Mouse (Mus musculus) olfactory bulb, adult 2 months (tissue): ENCODE results near the gene Vps54. TPM values are rescaled to one million over a fixed set of nuclear protein-coding genes. Genes with fewer than 3 reads are reported as not detected.

Experiments
- H3K27ac ChIP-seq: fragments of 200-500 bp; 2 replicates; pipeline ENCODE4 v1.5.1; 2012; ENCODE audit warnings: low read depth, low read length; ENCODE audit not compliant: insufficient read depth
- H3K4me1 ChIP-seq: fragments of 200-500 bp; 2 replicates; pipeline ENCODE4 v1.6.1; 2012; ENCODE audit warnings: low read length; ENCODE audit not compliant: control insufficient read depth, insufficient read depth
- H3K4me3 ChIP-seq: fragments of 200-500 bp; 2 replicates; pipeline ENCODE4 v1.5.1; 2012; ENCODE audit warnings: mild to moderate bottlenecking, low read depth, low read length, moderate library complexity; ENCODE audit not compliant: insufficient read depth
- CTCF ChIP-seq: fragments of 200-500 bp; IDR thresholded peaks from 2 replicates; pipeline ENCODE4 v1.5.1; 2012; ENCODE audit warnings: low read depth, mild to moderate bottlenecking, low read length, moderate library complexity; ENCODE audit not compliant: insufficient read depth
- POLR2A ChIP-seq: fragments of 200-500 bp; IDR thresholded peaks from 2 replicates; pipeline ENCODE4 v1.6.1; 2012; ENCODE audit warnings: mild to moderate bottlenecking, low read depth, low read length, moderate library complexity; ENCODE audit not compliant: insufficient read depth
- WGBS: fragments of 180-500 bp; shearing (Covaris S2); methylation state at CpG from one replicate; pipeline ENCODE4 v1.1.7; 2018; 5-methylcytosine and 5-hydroxymethylcytosine counted together
- polyA plus RNA-seq: library from polyadenylated mRNA; stranded (reverse); fragments of >200 nt; gene quantifications from 2 replicates; pipeline ENCODE4 v1.2.4, GENCODE M21; 2012; ENCODE audit warnings: low replicate concordance; ENCODE audit not compliant: missing spikeins, insufficient read depth, insufficient read length

Vps54 gene
- polyA plus RNA-seq, 1 experiment, result not detected

DNA sequence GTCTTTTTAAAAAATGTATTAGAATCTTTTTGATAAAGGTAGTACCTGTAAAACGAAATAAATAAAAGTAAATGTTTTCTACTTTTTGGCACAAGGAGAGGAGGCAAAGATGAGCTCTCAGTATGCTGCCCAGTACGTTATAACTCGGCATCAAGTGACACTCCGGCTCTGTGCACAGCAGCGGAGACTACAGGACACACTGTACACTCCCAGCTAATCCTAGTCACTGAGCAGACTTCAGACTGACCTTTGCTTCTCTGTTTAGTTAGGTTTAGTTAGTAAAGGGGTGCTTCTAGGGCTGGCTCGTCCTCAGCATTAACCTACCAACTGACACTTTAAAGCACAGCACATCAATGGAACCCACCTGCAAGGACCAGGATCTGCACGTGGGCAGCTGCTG, 112.2 kb downstream of the Vps54 start:
- TF ChIP-seq CTCF (no peak), POLR2A (no peak)
- H3K4me1 ChIP-seq, result no peaks in the 10 kb centered on the region
- H3K4me3 ChIP-seq, result no peak overlapping the region
- WGBS, result 90% methylated on average over 7 of the region's 7 CpGs
- H3K27ac ChIP-seq, result no peak overlapping the region

DNA sequence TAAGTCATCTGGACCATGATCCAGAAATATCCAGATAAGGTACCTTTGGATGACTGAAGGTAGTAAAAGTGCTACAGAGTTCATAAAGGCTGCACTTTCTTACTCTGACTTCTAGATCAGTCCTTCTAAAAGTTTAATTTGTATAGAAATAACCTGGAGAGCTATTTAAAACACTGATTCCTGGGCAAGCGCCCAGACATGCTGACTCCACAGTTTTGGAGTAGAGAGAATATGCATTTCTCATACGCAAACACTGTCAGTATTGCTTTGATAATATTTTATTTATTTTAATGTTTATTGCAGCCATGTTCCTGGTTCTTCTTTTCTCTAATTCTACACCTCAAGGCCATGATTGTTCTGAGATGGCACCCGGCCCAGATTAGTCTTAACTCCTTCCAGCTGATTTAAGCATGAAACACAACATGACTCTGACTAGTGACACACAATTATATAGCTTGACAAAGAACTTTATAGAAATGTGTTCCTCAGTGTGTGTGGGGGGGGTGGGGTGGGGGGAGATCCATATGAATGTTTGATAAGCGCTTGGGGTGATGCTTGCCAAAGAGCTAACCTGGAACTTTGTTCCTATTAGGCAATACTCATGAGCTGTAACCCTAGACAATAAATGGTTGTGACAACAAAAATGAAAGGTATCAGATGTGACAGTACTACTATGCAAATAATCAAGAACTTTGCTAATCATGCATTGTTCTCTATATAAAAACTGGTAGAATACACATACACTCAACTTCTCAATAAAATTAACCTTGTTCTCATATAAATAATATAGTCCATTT, 124.3 kb downstream of the Vps54 start:
- H3K4me3 ChIP-seq, result no peak overlapping the region
- H3K27ac ChIP-seq, result no peak overlapping the region
- no peaks in the 10 kb centered on the region for H3K4me1 ChIP-seq
- WGBS, result 82% methylated on average over 4 of the region's 4 CpGs
- no peak for TF ChIP-seq POLR2A
- no peak for TF ChIP-seq CTCF

DNA sequence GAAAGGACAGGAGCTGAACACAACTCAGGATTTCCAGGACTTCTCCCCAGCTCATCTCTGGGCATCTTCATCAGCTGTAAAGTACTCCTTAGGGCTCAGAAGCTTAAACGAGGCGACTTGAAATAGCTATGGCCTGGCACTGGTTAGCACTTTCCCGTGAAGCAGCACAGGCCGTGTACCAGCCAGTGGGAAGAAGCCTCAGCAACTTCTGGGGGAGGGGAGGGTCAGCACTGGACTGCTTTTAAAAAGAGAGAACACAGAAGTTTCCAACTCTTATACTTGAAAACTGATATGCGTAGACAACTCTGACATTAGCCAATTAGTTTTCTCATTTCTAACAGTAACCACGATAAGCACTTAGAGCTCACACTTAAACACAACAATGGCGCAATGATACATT, 129.4 kb downstream of the Vps54 start:
- no peak overlapping the region for H3K27ac ChIP-seq
- no peak for TF ChIP-seq CTCF
- TF ChIP-seq POLR2A, result no peak
- H3K4me3 ChIP-seq, result no peak overlapping the region
- peaks cover 4% of the 10 kb centered on the region; the same call in 1 of the 2 replicates for H3K4me1 ChIP-seq
- WGBS, result 55% methylated on average over 7 of the region's 7 CpGs

DNA sequence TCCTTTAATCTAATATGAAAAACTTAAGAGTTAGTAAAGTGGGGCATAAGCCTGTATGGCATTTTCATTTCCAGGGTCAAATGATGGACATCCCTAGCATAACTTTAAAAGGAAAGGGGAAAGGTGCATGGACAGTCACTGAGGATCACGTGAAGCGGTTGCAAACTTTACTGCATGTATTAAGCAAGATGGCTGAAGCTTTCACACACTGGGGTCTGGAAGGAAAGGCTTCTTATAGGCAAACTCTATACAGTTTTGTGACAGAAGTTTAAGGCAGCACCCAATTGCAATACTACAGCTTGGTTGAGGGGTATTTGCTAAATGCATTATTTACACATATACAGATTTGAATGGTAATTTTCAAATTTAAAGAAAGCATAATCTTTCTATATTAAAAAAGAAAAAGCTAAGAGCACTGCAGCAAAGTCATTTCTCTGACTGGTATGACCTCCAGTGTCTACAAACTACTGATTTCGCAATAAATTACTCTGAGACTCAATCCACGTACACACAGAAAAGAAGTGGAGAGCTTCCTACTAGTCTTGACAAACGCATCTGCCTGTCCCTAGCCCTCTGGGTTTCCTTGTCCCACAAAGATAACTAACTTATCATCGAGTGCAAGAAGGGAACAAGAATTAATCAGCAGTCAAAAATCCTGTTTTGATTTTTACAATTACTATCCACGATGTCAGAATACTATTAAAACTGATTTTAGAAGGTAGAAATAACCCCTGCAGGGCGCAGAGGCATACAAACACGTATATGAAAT, 130.4 kb downstream of the Vps54 start:
- WGBS, result 20% methylated on average over 9 of the region's 9 CpGs
- H3K4me1 ChIP-seq, result peaks cover 4% of the 10 kb centered on the region; the same call in 1 of the 2 replicates
- no peak overlapping the region for H3K4me3 ChIP-seq
- no peak for TF ChIP-seq CTCF
- H3K27ac ChIP-seq, result no peak overlapping the region

DNA sequence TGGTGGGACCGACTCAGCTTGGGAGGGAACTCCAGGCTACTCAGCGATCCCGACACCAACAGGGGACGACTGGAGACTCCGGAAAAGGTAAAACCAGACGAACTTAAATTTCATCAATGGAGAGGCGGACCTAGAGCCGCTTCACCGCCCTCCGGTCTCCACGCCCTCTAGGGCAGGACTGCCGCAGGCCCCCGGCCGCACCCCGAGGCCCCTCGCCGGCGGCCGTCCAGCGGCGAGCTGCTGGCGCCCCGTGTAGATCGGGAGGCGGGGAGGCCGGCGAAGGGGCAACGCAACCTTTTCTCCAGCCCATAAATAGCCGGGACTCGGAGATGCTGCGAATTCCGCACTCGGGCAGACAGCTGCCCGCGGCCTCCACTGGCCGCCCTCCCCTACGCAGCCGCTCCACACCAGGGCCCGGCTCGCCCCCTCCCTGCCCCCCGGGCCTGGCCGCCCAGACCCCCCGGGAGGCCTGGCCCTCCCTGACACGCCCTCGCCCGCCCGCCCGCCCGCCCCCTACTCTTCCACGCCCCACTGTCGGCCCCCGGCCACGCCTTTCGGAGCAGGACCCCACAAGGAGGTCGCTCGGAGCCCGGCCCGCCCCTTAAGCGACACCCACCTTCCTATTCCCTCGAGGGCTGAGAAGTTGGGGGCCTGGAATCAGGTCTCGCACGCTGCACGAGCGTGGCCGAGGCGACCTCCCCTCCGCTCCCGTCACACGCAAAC, 131.5 kb downstream of the Vps54 start:
- peak overlapping the region; percentile 79 for H3K4me3 ChIP-seq
- under 1% methylated on average over 50 of the region's 69 CpGs for WGBS
- TF ChIP-seq POLR2A (no peak), CTCF (no peak)
- peak overlapping the region; percentile 54; the same call in 1 of the 2 replicates for H3K27ac ChIP-seq
- H3K4me1 ChIP-seq, result peaks cover 4% of the 10 kb centered on the region; the same call in 1 of the 2 replicates

Other genes with a start within 250 kb of the Vps54 start
- not detected in 2 replicates for gene Peli1, start 148.0 kb upstream of the Vps54 start, polyA plus RNA-seq
- gene Ugp2, start 131.9 kb downstream of the Vps54 start, polyA plus RNA-seq, result not detected in 2 replicates